Mouse (Mus musculus): ENCODE results near the gene Btbd9. TPM values are rescaled to one million over a fixed set of nuclear protein-coding genes. Genes with fewer than 3 reads are reported as not detected.

The Btbd9 gene
- polyA plus RNA-seq, 1 experiment: 21.6 TPM

DNA sequence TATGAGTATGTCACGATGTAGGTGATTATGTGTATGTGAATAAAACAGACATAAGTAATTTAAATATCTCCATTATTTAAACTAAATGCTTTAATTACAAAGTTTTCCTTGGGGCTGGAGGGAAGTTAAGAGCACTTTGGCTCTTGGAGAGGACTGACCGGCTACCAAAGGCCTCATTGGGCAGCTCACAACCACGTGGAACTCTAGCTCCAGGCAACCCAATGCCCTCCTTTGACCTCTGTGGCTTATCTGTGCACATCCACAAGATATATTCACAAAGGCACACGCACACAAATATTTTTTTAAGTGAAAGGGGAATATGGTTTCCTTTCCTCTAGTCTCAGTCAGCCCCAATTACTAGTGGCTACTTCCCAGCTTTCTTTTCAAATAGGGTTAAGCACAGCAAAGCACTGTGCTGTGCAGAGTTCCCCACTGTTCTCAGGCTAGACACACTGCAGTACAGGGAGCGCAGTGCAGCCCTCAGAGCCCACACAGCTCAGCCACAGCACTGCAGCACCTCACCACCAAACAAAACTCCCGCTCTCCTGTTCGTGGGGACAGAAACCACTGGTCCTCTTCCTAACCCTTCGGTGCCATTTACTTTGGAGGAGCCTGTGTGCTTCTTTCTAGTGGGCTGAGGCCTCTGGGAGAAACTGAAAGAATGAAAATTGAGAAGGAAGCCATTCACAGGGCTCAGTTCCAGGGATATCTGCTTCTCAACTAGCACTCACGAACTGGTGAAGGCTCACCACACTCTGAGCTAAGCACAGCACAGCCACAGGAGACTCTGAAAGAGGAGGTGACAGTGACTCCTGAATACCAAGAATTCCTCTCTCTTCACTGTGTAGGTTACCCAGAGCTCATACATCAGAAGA, 26.2 kb downstream of the Btbd9 start:
- Histone ChIP-seq H3K9me3 (replicated peaks; ENCODE audit: control insufficient read depth, insufficient read depth, low read length, poor library complexity, severe bottlenecking) (no peaks in the 10 kb centered on the region), H3K4me1 (ENCODE audit: control insufficient read depth, insufficient read depth, low read length) (no peaks in the 10 kb centered on the region), H3K9ac (ENCODE audit: low read depth, poor library complexity, severe bottlenecking) (no peak overlapping the region), H3K27me3 (ENCODE audit: control insufficient read depth, insufficient read depth, low read length, poor library complexity, severe bottlenecking) (no peaks in the 10 kb centered on the region), H3K36me3 (ENCODE audit: control insufficient read depth, insufficient read depth, low read length, poor library complexity, severe bottlenecking) (no peaks in the 10 kb centered on the region), H3K4me3 (ENCODE audit: low read depth, low read length) (no peak overlapping the region), H3K27ac (ENCODE audit: insufficient read depth, low read length) (no peak overlapping the region)
- TF ChIP-seq EP300 (IDR thresholded peaks at IDR 0.05; ENCODE audit: insufficient read depth, low read depth, low read length): no peak
- no peak for TF ChIP-seq CTCF (IDR thresholded peaks at IDR 0.05; ENCODE audit: low read depth, low read length)
- no peak for TF ChIP-seq POLR2A (IDR thresholded peaks at IDR 0.05; ENCODE audit: insufficient read depth, low read length)

DNA sequence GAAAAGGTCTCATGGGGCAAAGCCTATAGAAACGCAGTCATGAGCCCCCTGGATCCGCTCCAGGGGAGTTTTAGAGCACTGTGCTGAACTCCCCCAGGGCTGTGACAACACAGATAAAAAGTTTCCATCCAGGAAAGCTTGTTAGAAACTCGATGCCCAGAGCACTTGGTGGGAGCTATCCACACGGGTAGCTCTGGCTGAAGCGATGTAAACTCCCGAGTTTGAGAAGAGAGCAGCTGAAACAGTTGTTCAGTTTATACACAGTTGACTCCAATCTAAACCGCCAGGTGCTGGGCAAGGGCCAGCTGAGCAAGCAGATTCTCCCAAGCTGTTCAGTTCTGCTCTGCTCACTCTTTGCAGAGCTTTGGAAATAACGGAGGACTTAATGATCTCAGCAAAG, 37.2 kb downstream of the Btbd9 start:
- Histone ChIP-seq H3K4me3 (ENCODE audit: low read depth, low read length) (no peak overlapping the region), H3K9me3 (replicated peaks; ENCODE audit: control insufficient read depth, insufficient read depth, low read length, poor library complexity, severe bottlenecking) (no peaks in the 10 kb centered on the region), H3K27ac (ENCODE audit: insufficient read depth, low read length) (no peak overlapping the region), H3K4me1 (ENCODE audit: control insufficient read depth, insufficient read depth, low read length) (no peaks in the 10 kb centered on the region), H3K27me3 (ENCODE audit: control insufficient read depth, insufficient read depth, low read length, poor library complexity, severe bottlenecking) (no peaks in the 10 kb centered on the region), H3K9ac (ENCODE audit: low read depth, poor library complexity, severe bottlenecking) (no peak overlapping the region), H3K36me3 (ENCODE audit: control insufficient read depth, insufficient read depth, low read length, poor library complexity, severe bottlenecking) (no peaks in the 10 kb centered on the region; the same call in 1 of the 2 replicates)
- no peak for TF ChIP-seq EP300 (IDR thresholded peaks at IDR 0.05; ENCODE audit: insufficient read depth, low read depth, low read length)
- TF ChIP-seq POLR2A (IDR thresholded peaks at IDR 0.05; ENCODE audit: insufficient read depth, low read length): no peak
- no peak for TF ChIP-seq CTCF (IDR thresholded peaks at IDR 0.05; ENCODE audit: low read depth, low read length)

DNA sequence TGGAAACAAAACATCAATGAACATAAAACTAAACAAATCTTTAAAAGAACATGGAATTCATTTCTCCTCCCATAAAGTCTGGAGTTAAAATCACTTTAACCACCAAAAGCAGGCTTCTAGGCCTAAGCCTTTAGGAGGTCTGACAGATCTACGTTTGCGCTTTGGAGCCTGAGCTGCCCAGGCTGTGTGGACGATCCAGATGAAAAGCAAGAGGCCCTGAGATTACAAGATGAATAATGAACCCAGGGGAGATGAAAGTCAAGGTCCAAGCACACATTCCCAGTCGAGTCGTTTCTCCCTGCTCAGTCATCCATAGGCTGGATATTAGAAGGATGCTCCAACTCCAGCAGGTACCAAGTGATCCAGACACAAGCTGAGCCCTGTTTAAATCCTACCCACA, 39.6 kb downstream of the Btbd9 start:
- Histone ChIP-seq H3K9me3 (replicated peaks; ENCODE audit: control insufficient read depth, insufficient read depth, low read length, poor library complexity, severe bottlenecking) (0 out of 2 replicates have a peak, but pooled peaks cover 3% of the 10 kb centered on the region), H3K27me3 (ENCODE audit: control insufficient read depth, insufficient read depth, low read length, poor library complexity, severe bottlenecking) (no peaks in the 10 kb centered on the region), H3K4me3 (ENCODE audit: low read depth, low read length) (no peak overlapping the region), H3K4me1 (ENCODE audit: control insufficient read depth, insufficient read depth, low read length) (no peaks in the 10 kb centered on the region), H3K36me3 (ENCODE audit: control insufficient read depth, insufficient read depth, low read length, poor library complexity, severe bottlenecking) (no peaks in the 10 kb centered on the region; the same call in 1 of the 2 replicates), H3K27ac (ENCODE audit: insufficient read depth, low read length) (no peak overlapping the region), H3K9ac (ENCODE audit: low read depth, poor library complexity, severe bottlenecking) (no peak overlapping the region)
- no peak for TF ChIP-seq POLR2A (IDR thresholded peaks at IDR 0.05; ENCODE audit: insufficient read depth, low read length)
- TF ChIP-seq CTCF (IDR thresholded peaks at IDR 0.05; ENCODE audit: low read depth, low read length): no peak
- TF ChIP-seq EP300 (IDR thresholded peaks at IDR 0.05; ENCODE audit: insufficient read depth, low read depth, low read length): no peak

DNA sequence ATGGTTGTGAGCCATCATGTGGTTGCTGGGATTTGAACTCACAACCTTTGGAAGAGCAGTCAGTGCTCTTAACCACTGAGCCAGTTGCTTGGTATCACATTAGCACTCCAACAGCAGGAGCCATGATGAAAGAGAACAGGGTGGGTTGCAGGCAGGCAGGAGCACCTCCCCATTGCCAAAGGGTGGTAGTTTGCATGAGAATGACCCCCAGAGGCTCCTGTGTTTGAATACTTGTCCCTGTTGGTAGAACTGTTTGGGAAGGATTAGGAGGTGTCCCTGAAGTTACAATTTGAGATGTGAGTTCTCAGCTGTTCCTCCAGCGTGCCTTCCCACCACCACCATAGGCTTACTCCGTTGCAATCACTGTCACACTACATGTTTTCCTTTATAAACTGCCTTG, 43.2 kb downstream of the Btbd9 start:
- TF ChIP-seq CTCF (IDR thresholded peaks at IDR 0.05; ENCODE audit: low read depth, low read length) (no peak), POLR2A (IDR thresholded peaks at IDR 0.05; ENCODE audit: insufficient read depth, low read length) (no peak), EP300 (IDR thresholded peaks at IDR 0.05; ENCODE audit: insufficient read depth, low read depth, low read length) (no peak)
- H3K9ac ChIP-seq (ENCODE audit: low read depth, poor library complexity, severe bottlenecking): no peak overlapping the region
- H3K4me1 ChIP-seq (ENCODE audit: control insufficient read depth, insufficient read depth, low read length): no peaks in the 10 kb centered on the region
- H3K27ac ChIP-seq (ENCODE audit: insufficient read depth, low read length): no peak overlapping the region
- 0 out of 2 replicates have a peak, but pooled peaks cover 3% of the 10 kb centered on the region for H3K9me3 ChIP-seq (replicated peaks; ENCODE audit: control insufficient read depth, insufficient read depth, low read length, poor library complexity, severe bottlenecking)
- H3K4me3 ChIP-seq (ENCODE audit: low read depth, low read length): no peak overlapping the region
- no peaks in the 10 kb centered on the region; the same call in 1 of the 2 replicates for H3K36me3 ChIP-seq (ENCODE audit: control insufficient read depth, insufficient read depth, low read length, poor library complexity, severe bottlenecking)
- H3K27me3 ChIP-seq (ENCODE audit: control insufficient read depth, insufficient read depth, low read length, poor library complexity, severe bottlenecking): no peaks in the 10 kb centered on the region

DNA sequence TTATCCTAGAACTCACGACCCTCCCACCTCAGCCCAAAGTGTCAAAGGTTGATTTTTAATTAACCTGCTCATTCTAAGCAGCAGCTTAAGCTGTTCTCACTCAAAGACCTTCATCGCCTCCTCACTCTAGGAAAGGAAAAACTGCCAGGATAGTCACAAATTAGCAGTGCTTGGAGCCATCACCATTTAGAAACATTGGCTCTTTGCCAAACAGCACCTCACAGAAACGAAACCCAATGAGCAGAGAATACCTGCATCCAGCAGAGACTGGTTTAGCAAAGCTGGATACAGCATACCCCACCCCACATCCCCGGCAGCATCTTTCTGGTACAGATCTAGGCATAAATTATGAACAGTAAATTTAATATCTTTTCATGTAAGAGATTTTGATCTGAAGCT, 45.7 kb downstream of the Btbd9 start:
- peaks cover under 1% of the 10 kb centered on the region for H3K4me1 ChIP-seq (ENCODE audit: control insufficient read depth, insufficient read depth, low read length)
- no peak for TF ChIP-seq CTCF (IDR thresholded peaks at IDR 0.05; ENCODE audit: low read depth, low read length)
- TF ChIP-seq POLR2A (IDR thresholded peaks at IDR 0.05; ENCODE audit: insufficient read depth, low read length): no peak
- no peak for TF ChIP-seq EP300 (IDR thresholded peaks at IDR 0.05; ENCODE audit: insufficient read depth, low read depth, low read length)
- H3K9ac ChIP-seq (ENCODE audit: low read depth, poor library complexity, severe bottlenecking): no peak overlapping the region

More for the DNA sequence above, 45.7 kb downstream of the Btbd9 start:
- Histone ChIP-seq H3K9me3 (replicated peaks; ENCODE audit: control insufficient read depth, insufficient read depth, low read length, poor library complexity, severe bottlenecking) (0 out of 2 replicates have a peak, but pooled peaks cover 3% of the 10 kb centered on the region), H3K4me3 (ENCODE audit: low read depth, low read length) (no peak overlapping the region), H3K27me3 (ENCODE audit: control insufficient read depth, insufficient read depth, low read length, poor library complexity, severe bottlenecking) (no peaks in the 10 kb centered on the region), H3K36me3 (ENCODE audit: control insufficient read depth, insufficient read depth, low read length, poor library complexity, severe bottlenecking) (no peaks in the 10 kb centered on the region), H3K27ac (ENCODE audit: insufficient read depth, low read length) (no peak overlapping the region)
